Mouse (Mus musculus) thymus, postnatal 0 days (tissue): ENCODE data around the gene Gm4981. TPM values are rescaled to one million over a fixed set of nuclear protein-coding genes. Genes with fewer than 3 reads are reported as not detected.
A peak's percentile ranks its signal among the peaks of the same experiment; 100 is the strongest.
"Not testable (repeated sequence)": the region's sequence is repeated elsewhere in the genome, so short reads cannot be mapped to it uniquely, and the experiment has no call there.

Experiments used
- DNase-seq: peaks from one replicate; pipeline ENCODE4 v3.0.0-alpha.2; 2015; ENCODE audit warnings: low spot score
- polyA plus RNA-seq: library from polyadenylated mRNA; unstranded; fragments of >200 nt; fragmentation: Nextera tagmentation; extraction: Ambion mirVana; gene quantifications from 2 replicates; pipeline ENCODE4 v1.2.1, GENCODE M21; 2015

Gene Gm4981
- not detected in 2 replicates for polyA plus RNA-seq

GRCm38 (mm10) chr10:58236613-58237012 lies at the start of gene Gm4981:
TSS of gene Gm4981 (minus strand) at chr10:58236701.
- no peak for DNase-seq

- no peak for DNase-seq
These were observed 45.7 kb upstream of the Gm4981 start for GRCm38 (mm10) chr10:58282238-58282637.

GRCm38 (mm10) chr10:58258466-58258865 lies 22.0 kb upstream of the Gm4981 start:
- DNase-seq, result peak; percentile 12

- DNase-seq, result peak; percentile 7
These were observed 19.5 kb upstream of the Gm4981 start for GRCm38 (mm10) chr10:58255954-58256353.

- peak; percentile 97 for DNase-seq
These were observed 18.9 kb upstream of the Gm4981 start, which contains the start of gene Gcc2 for GRCm38 (mm10) chr10:58255213-58255892. TSS of gene Gcc2 (plus strand) at chr10:58255497.

GRCm38 (mm10) chr10:58254635-58255175 lies 18.2 kb upstream of the Gm4981 start:
- peak; percentile 21 for DNase-seq

- DNase-seq, result no peak
These were observed 13.0 kb upstream of the Gm4981 start for GRCm38 (mm10) chr10:58249535-58249934.

GRCm38 (mm10) chr10:58238984-58239740 lies 2.7 kb upstream of the Gm4981 start:
- DNase-seq, result peak; percentile 21

- not testable (repeated sequence) for DNase-seq
These were observed 1.5 kb downstream of the Gm4981 start for GRCm38 (mm10) chr10:58234985-58235384.

- not testable (repeated sequence) for DNase-seq
These were observed 2.8 kb downstream of the Gm4981 start for GRCm38 (mm10) chr10:58233740-58234121.

- DNase-seq, result not testable (repeated sequence)
These were observed 3.3 kb downstream of the Gm4981 start for GRCm38 (mm10) chr10:58233054-58233739.

GRCm38 (mm10) chr10:58232641-58232969 lies 3.9 kb downstream of the Gm4981 start, which contains the start of gene Duxf3:
TSS of gene Duxf3 (minus strand) at chr10:58232675.
- not testable (repeated sequence) for DNase-seq

GRCm38 (mm10) chr10:58231779-58232640 lies 4.5 kb downstream of the Gm4981 start:
- peak; percentile 53 for DNase-seq

- DNase-seq, result peak; percentile 15
These were observed 5.4 kb downstream of the Gm4981 start for GRCm38 (mm10) chr10:58231088-58231487.

GRCm38 (mm10) chr10:58230021-58230420 lies 6.5 kb downstream of the Gm4981 start:
- DNase-seq, result not testable (repeated sequence)

GRCm38 (mm10) chr10:58227798-58228197 lies 8.7 kb downstream of the Gm4981 start:
- not testable (repeated sequence) for DNase-seq

GRCm38 (mm10) chr10:58226357-58226756 lies 10.1 kb downstream of the Gm4981 start:
- peak; percentile 15 for DNase-seq

GRCm38 (mm10) chr10:58224827-58225785 lies 11.4 kb downstream of the Gm4981 start, which contains the start of gene AW822073:
TSS of gene AW822073 (minus strand) at chr10:58224930.
- not testable (repeated sequence) for DNase-seq
